Mouse (Mus musculus): ENCODE data around the gene Slc25a45.

- TF ChIP-seq CTCF (IDR thresholded peaks at IDR 0.05; ENCODE audit: low read depth, low read length) (no peak), EP300 (IDR thresholded peaks at IDR 0.05; ENCODE audit: insufficient read depth, low read depth, low read length) (no peak)
These were observed 49.9 kb downstream of the Slc25a45 start for GRCm38 (mm10) chr19:5927532-5927931.
